Mouse (Mus musculus) natural killer cell, adult 2 months (primary cell): ENCODE results near the gene Rab3d.

Source experiments
- DNase-seq, 2 experiments: peaks; one replicate each; pipeline ENCODE4 v3.0.0; 2022; ENCODE audit warnings: low spot score in 2 of 2

The Rab3d gene

GRCm38 (mm10) chr9:21938234-21938855 lies 20.4 kb upstream of the Rab3d start:
- DNase-seq, result no peak

GRCm38 (mm10) chr9:21937711-21938175 lies 19.8 kb upstream of the Rab3d start:
- DNase-seq, result no peak

GRCm38 (mm10) chr9:21936692-21937570 lies 18.9 kb upstream of the Rab3d start, which contains the start of gene Plppr2:
Gene Plppr2 (plus strand): TSS chr9:21937033.
- DNase-seq, result peak; percentile 88 to 92

GRCm38 (mm10) chr9:21935466-21936131 lies 17.6 kb upstream of the Rab3d start:
- DNase-seq, result no peak

- DNase-seq, result no peak
These were observed 16.0 kb upstream of the Rab3d start for GRCm38 (mm10) chr9:21934021-21934420.

GRCm38 (mm10) chr9:21932445-21933137 lies 14.6 kb upstream of the Rab3d start:
- DNase-seq, result no peak

- DNase-seq, result no peak
These were observed 14.0 kb upstream of the Rab3d start for GRCm38 (mm10) chr9:21932006-21932405.

GRCm38 (mm10) chr9:21929208-21929607 lies 11.2 kb upstream of the Rab3d start:
- no peak for DNase-seq

- DNase-seq, result no peak
These were observed 9.3 kb upstream of the Rab3d start, which contains the start of the genes Ccdc159 and Tmem205 for GRCm38 (mm10) chr9:21927208-21927753. Gene Ccdc159 (plus strand): TSS chr9:21927471. Gene Tmem205 (minus strand): TSS chr9:21927556.

GRCm38 (mm10) chr9:21926784-21927183 lies 8.8 kb upstream of the Rab3d start:
- no peak for DNase-seq

- no peak for DNase-seq
These were observed 8.2 kb upstream of the Rab3d start for GRCm38 (mm10) chr9:21926155-21926554.

GRCm38 (mm10) chr9:21925506-21925905 lies 7.5 kb upstream of the Rab3d start:
- DNase-seq, result no peak

- DNase-seq, result no peak
These were observed 7.0 kb upstream of the Rab3d start for GRCm38 (mm10) chr9:21925034-21925433.

GRCm38 (mm10) chr9:21924099-21924493 lies 6.1 kb upstream of the Rab3d start:
- DNase-seq, result no peak

- DNase-seq, result no peak
These were observed 5.6 kb upstream of the Rab3d start for GRCm38 (mm10) chr9:21923490-21924098.

- no peak for DNase-seq
These were observed 5.0 kb upstream of the Rab3d start for GRCm38 (mm10) chr9:21923036-21923435.

- no peak for DNase-seq
These were observed 846 bp upstream of the Rab3d start for GRCm38 (mm10) chr9:21918692-21919384.

- no peak for DNase-seq
These were observed 428 bp downstream of the Rab3d start for GRCm38 (mm10) chr9:21917493-21918034.

GRCm38 (mm10) chr9:21916851-21917492 lies 1.0 kb downstream of the Rab3d start:
- no peak for DNase-seq
